Mouse (Mus musculus) forebrain, embryonic 11.5 days (tissue): ENCODE measurements at regions not wholly inside any gene's neighbourhood (a gene's known extent, or its start where the extent isn't known, plus 50 kb on each side); places are given as distances from the start of the nearest gene placed in this dataset.

Experiments
- ATAC-seq: fragments of 200-750 bp; cut with Nextera tagmentation; replicated peaks from 2 replicates; pipeline ENCODE4 v1.8.0; 2017; ENCODE audit warnings: moderate TSS enrichment; ENCODE audit not compliant: low FRiP score
- DNase-seq: peaks from one replicate; pipeline ENCODE4 v3.0.0-alpha.2; 2017; ENCODE audit warnings: low spot score
- H3K27ac ChIP-seq: fragments of 300-500 bp; sonication (generic); 2 replicates; pipeline ENCODE4 v1.5.1; 2014; ENCODE audit warnings: low read depth, low read length
- H3K27me3 ChIP-seq: fragments of 300-500 bp; sonication (generic); 2 replicates; pipeline ENCODE4 v1.6.1; 2014; ENCODE audit warnings: mild to moderate bottlenecking, low read length, mixed read lengths; ENCODE audit not compliant: control insufficient read depth, insufficient read depth
- H3K36me3 ChIP-seq: fragments of 300-500 bp; sonication (generic); 2 replicates; pipeline ENCODE4 v1.6.1; 2014; ENCODE audit warnings: mild to moderate bottlenecking, low read length, moderate library complexity, mixed read lengths; ENCODE audit not compliant: control insufficient read depth, insufficient read depth
- H3K4me1 ChIP-seq: fragments of 300-500 bp; sonication (generic); replicated peaks from 2 replicates; pipeline ENCODE4 v1.6.1; 2014; ENCODE audit warnings: low read length, mixed read lengths; ENCODE audit not compliant: control insufficient read depth, insufficient read depth
- H3K4me2 ChIP-seq: fragments of 300-500 bp; sonication (generic); 2 replicates; pipeline ENCODE4 v1.6.1; 2014; ENCODE audit warnings: low read depth, mild to moderate bottlenecking, low read length, moderate library complexity, mixed read lengths; ENCODE audit not compliant: severe bottlenecking
- H3K4me3 ChIP-seq: fragments of 300-500 bp; sonication (generic); 2 replicates; pipeline ENCODE4 v1.5.1; 2014; ENCODE audit warnings: low read depth, low read length
- H3K9ac ChIP-seq: fragments of 300-500 bp; sonication (generic); 2 replicates; pipeline ENCODE4 v1.6.1; 2014; ENCODE audit warnings: low read length
- H3K9me3 ChIP-seq: fragments of 300-500 bp; sonication (generic); 2 replicates; pipeline ENCODE4 v1.6.1; 2016; ENCODE audit warnings: low read length, mixed read lengths; ENCODE audit not compliant: control insufficient read depth
- WGBS: fragments of 180-500 bp; shearing (Covaris S2); extraction: QIAGEN DNeasy Blood & Tissue Kit; methylation state at CpG from one replicate; pipeline ENCODE4 v1.1.7; 2014; 5-methylcytosine and 5-hydroxymethylcytosine counted together

DNA sequence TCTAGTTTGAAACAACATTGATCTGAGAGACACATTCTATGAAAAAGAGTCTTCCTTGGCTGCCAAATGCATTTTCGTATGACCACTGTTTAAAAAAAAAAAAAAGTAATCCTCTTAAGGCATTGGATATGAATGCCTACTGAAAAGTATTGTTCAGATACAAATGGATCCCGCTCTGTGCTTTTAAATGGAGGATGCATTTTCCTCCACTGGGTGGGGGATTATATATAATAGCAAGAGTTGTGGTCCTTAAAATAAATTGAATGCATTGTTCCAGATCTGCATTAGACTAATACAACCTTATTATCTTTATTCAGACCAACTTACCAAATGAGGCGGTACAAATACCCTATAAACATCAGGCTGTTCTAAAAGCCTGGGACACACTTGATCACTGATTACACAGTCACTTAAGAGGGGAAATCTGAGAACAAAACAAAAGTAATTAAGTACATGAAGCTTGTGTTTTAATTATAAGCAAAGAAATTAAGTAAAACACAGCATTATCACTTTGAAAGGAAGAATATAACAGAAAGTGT, 734.4 kb downstream of the Pdha2 start:
- no peaks in the 10 kb centered on the region for H3K4me1 ChIP-seq
- no peak overlapping the region for H3K4me3 ChIP-seq
- no peak overlapping the region for H3K4me2 ChIP-seq
- H3K27ac ChIP-seq = no peak overlapping the region
- WGBS = 17% methylated on average over 3 of the region's 3 CpGs
- H3K36me3 ChIP-seq = no peaks in the 10 kb centered on the region
- no peaks in the 10 kb centered on the region for H3K9me3 ChIP-seq
- ATAC-seq = peak; percentile 68
- peaks cover 2% of the 10 kb centered on the region; the same call in 1 of the 2 replicates for H3K27me3 ChIP-seq
- no peak overlapping the region for H3K9ac ChIP-seq
- no peak for DNase-seq

DNA sequence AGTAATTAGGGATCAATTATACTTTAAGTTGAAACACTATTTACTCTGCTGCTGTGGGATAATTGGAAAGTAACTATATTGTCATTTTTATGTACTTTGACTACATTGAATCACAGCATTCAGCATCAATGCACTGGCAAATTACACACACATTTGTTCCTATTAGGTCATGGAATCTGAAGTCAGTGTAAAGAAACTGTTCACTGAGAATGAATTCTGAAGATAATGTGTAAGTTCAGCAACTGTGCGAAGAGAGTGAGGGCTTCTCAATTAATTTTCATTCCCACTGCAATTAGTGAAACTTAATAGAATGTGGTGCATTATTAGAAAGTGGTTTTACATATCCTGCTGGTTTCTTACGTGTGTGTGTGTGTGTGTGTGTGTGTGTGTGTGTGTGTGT, 735.6 kb downstream of the Pdha2 start:
- H3K27me3 ChIP-seq = peaks cover 2% of the 10 kb centered on the region; the same call in 1 of the 2 replicates
- H3K4me1 ChIP-seq = no peaks in the 10 kb centered on the region
- DNase-seq = no peak
- H3K36me3 ChIP-seq = no peaks in the 10 kb centered on the region
- ATAC-seq = peak; percentile 71
- 17% methylated on average over 2 of the region's 2 CpGs for WGBS
- no peaks in the 10 kb centered on the region for H3K9me3 ChIP-seq
- H3K4me3 ChIP-seq = no peak overlapping the region
- no peak overlapping the region for H3K27ac ChIP-seq
- H3K9ac ChIP-seq = no peak overlapping the region
- no peak overlapping the region for H3K4me2 ChIP-seq

DNA sequence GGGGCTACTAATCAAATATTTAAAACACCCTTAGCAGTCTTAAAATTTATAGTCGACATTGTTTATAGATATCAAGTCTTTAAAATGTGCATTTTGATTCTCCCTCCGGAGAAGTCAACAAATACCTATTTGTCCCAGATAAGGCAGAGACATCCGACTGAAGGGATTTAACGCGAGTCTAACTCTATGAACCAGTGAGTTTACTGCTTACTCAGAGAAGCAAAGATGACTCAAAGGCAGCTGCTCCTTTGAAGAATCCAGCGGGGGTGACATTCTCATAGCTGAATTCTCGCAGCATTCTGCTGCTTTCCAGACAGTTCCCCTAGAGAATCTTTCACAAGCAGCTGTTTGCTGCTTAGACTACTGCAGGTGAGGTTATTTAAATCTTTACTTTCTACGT, 759.6 kb downstream of the Pdha2 start:
- WGBS = 75% methylated on average over 8 of the region's 8 CpGs
- Histone ChIP-seq H3K9ac (no peak overlapping the region), H3K9me3 (no peaks in the 10 kb centered on the region), H3K27ac (no peak overlapping the region), H3K27me3 (no peaks in the 10 kb centered on the region), H3K4me2 (no peak overlapping the region), H3K36me3 (no peaks in the 10 kb centered on the region), H3K4me3 (no peak overlapping the region), H3K4me1 (no peaks in the 10 kb centered on the region)
- ATAC-seq (no peak), DNase-seq (no peak)

DNA sequence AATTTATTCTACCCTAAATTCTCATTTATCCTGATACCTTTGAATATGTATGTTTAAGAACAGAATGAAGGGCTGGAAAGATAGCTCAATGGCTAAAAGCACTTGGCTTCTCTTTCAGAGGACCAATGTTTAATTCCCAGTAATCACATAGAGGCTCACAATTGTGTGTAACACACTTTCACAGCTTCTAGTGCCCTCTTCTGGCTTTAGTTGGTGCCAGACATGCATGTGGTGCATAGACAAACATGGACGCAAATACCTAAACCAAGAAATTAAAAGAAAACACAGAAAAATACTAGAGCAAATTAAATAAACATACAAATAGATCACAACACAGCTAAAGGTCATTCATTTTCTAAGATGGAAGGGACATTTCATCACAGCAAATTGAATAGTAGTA, 761.0 kb downstream of the Pdha2 start:
- H3K4me3 ChIP-seq = no peak overlapping the region
- no peaks in the 10 kb centered on the region for H3K9me3 ChIP-seq
- DNase-seq = no peak
- no peaks in the 10 kb centered on the region for H3K36me3 ChIP-seq
- H3K27ac ChIP-seq = no peak overlapping the region
- no peaks in the 10 kb centered on the region for H3K27me3 ChIP-seq
- no peak for ATAC-seq
- WGBS = 94% methylated on average over 1 of the region's 1 CpGs
- H3K9ac ChIP-seq = no peak overlapping the region
- no peaks in the 10 kb centered on the region for H3K4me1 ChIP-seq
- no peak overlapping the region for H3K4me2 ChIP-seq

DNA sequence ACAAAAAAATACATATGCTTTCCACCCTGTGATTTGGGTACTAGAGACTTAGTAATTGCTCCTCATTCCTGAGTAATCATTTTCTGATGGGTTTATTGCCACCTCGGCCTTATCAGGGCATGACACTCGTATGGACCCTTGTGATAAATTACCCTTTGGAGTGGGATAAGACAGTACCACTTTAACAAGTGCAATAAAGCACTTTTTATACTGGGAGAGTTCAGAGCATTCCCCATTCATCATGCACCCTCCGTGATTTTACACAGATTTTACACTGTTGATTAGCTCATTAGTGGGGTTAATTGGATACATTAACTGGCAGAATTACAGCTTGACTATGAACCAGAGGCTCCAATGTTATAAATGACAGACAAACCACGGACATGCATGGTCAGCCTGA, 802.9 kb downstream of the Pdha2 start:
- H3K4me3 ChIP-seq = no peak overlapping the region
- no peak for DNase-seq
- no peaks in the 10 kb centered on the region for H3K27me3 ChIP-seq
- no peaks in the 10 kb centered on the region for H3K9me3 ChIP-seq
- H3K36me3 ChIP-seq = no peaks in the 10 kb centered on the region
- ATAC-seq = peak; percentile 46; the same call in 1 of the 2 replicates
- H3K9ac ChIP-seq = no peak overlapping the region
- WGBS = 50% methylated on average over 4 of the region's 4 CpGs
- H3K4me2 ChIP-seq = no peak overlapping the region
- H3K27ac ChIP-seq = no peak overlapping the region
- H3K4me1 ChIP-seq = no peaks in the 10 kb centered on the region
